Mouse (Mus musculus): ENCODE measurements around the gene Krtap19-5.

Gene Krtap19-5

DNA sequence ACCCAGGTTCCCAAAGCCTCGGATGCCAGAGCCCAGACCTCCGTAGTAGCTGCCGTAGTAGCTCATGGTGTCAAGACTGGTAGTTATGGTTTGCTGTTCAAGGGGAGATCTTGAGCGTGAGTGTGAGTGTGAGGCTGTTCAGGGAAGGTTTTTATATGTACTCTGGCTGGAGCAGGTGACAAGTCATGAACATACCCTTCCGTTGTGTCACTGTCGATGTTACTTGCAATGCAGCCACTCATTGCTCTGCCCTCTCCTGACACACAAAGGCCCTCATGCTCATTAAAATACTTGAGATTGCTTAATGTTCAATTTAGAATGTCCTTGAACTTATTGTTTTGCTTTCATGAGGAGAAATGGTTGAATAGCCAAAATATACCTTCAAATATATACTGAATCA lies at the start of gene Krtap19-5:
Krtap19-5 (minus strand) TSS at position 101 of the 400 bp plus-strand sequence.
- no peak for DNase-seq

DNA sequence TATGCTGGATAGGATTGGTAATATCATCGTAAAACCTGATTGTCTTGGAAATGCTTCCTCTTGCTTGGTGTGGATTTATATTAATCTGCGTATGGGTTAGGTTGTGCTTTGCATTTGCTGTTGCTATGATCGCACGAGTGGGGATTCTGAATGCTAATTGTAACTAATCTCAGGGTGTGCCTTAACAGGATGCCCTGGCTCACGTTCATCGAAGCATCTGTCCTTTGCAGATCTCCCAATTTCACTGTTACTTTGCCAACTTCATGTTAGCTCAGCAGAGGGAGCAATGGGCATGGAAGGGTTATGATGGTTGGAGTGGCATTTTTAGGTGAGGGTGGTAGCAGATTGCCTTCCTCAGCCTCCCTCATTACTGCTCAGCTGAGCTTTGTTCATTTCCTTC lies 44.8 kb upstream of the Krtap19-5 start:
- no peak for DNase-seq

- DNase-seq, result no peak
Measured at GRCm38 (mm10) chr16:88938252-88938651, 42.0 kb upstream of the Krtap19-5 start.

GRCm38 (mm10) chr16:88932165-88932564 lies 35.9 kb upstream of the Krtap19-5 start, which contains the start of gene Krtap19-9b:
Krtap19-9b (minus strand) TSS chr16:88932265.
- no peak for DNase-seq

- no peak for DNase-seq
Measured at GRCm38 (mm10) chr16:88886870-88887269, 9.4 kb downstream of the Krtap19-5 start.

DNA sequence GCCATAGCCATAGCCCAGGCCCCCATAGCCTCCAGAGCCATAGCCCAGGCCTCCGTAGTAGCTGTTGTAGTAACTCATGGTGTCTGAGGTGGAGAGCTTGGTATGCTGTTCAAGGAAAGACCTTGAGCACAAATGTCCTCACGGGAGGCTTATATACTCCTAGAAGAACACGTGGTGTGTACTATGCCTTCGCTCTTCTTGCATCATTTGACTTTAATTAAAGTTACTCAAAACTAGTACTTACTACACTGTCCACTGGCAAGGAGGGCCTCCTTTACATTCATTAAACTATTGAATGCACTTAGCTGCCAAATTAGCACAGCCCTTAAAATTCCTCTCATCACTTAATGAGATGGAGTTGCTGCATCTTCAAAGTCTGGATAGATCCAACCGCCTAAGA lies 11.3 kb downstream of the Krtap19-5 start, which contains the start of gene Krtap19-4:
Krtap19-4 (minus strand) TSS at position 101 of the 400 bp plus-strand sequence.
- no peak for DNase-seq

GRCm38 (mm10) chr16:88877938-88878337 lies 18.3 kb downstream of the Krtap19-5 start, which contains the start of gene Krtap19-3:
Krtap19-3 (minus strand) TSS chr16:88878038.
- no peak for DNase-seq

DNA sequence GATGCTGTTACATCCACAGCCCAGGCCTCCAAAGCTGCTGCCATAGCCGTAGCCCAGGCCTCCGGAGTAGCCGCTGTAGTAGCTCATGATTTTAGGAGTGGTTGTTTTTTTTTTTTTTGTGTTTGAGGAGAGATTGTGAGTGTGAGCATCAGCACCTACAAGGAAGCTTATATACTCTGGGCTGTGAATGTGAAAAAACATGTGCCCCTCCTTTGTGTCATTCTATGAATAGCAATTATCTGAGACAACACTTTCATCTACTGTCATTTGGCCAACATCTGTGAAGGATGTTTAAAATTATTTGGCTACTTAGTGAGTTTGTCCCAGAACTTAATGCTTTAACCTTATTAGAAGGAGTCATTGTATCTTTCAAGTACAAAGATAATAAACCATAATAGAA lies 22.1 kb downstream of the Krtap19-5 start, which contains the start of gene Krtap19-2:
Krtap19-2 (minus strand) TSS at position 101 of the 400 bp plus-strand sequence.
- DNase-seq, result no peak

- no peak for DNase-seq
Measured at GRCm38 (mm10) chr16:88869311-88869710, 26.9 kb downstream of the Krtap19-5 start, which contains the start of gene Krtap19-1. Krtap19-1 (minus strand) TSS chr16:88869411.

DNA sequence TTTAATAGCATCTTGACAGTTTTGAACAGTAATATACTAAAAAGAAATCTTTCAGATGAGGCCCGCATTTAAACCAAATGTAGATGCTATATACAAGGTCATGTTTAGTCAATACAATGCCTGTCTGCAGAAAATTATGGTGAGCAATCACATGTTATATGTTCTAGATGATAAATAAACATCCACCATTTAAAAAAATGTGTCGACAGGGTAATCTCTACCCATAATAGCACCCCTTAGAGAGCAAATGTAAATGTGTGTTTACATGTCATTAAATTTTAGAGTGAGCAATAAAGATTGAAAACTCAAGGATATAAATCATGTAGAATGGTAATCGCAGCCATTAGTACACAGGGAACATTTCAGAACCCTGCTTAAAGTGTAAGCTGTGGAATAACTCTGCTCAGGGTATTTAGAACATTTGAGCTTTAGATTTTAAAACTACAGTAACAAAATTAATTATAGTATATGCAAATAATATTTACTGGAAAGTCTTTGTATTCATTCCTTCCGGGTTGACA lies 31.3 kb downstream of the Krtap19-5 start:
- DNase-seq, result no peak

GRCm38 (mm10) chr16:88851450-88851849 lies 44.8 kb downstream of the Krtap19-5 start:
- DNase-seq, result peak; percentile 3

GRCm38 (mm10) chr16:88848558-88848957 lies 47.7 kb downstream of the Krtap19-5 start:
- no peak for DNase-seq

DNA sequence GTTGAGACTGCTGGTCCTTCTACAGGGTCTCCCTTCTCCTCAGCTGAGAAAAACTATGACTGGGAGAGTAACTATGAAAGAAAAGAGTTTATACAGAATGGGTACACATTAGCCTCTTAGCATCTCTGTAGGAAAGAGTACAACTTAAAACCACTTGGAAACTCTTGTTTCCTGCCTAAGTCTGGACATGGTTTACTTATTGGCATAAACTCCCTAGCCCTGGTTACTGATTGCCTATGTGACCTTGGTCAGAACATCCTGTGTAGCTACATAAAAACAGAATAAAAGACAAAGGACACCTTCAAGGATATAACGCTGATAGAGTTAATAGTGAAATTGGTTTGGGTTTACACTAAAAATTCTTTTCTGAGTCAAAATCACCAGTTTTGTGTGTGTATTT lies 48.9 kb downstream of the Krtap19-5 start:
- DNase-seq, result no peak
